Mouse (Mus musculus) heart, postnatal 36 days (tissue): Measurements from ENCODE around the gene Siglecf. TPM values are rescaled to one million over a fixed set of nuclear protein-coding genes. Genes with fewer than 3 reads are reported as not detected.

Experiments used
- DNase-seq, 2 experiments: peaks; one replicate each; pipeline ENCODE4 v3.0.0; 2021 to 2022
- intact Hi-C: fragments of 180-260 bp; cut with DNase I; formaldehyde crosslinking; loops from one replicate; pipeline ENCODE4 v1.15.1; 2025
- total RNA-seq, 2 experiments: library from RNA; stranded (reverse); gene quantifications; 2 replicates each; pipeline ENCODE4 v1.2.3; 2021

The Siglecf gene
- total RNA-seq, 2 experiments from 2014 or later = not detected

GRCm38 (mm10) chr7:43361442-43361841 is 10.3 kb downstream of the Siglecf start:
- DNase-seq = no peak
- intact Hi-C loops = no loop called here

GRCm38 (mm10) chr7:43362021-43362420 is 10.9 kb downstream of the Siglecf start:
- DNase-seq = no peak
- intact Hi-C loops = no loop called here

GRCm38 (mm10) chr7:43378226-43378625 is 27.1 kb downstream of the Siglecf start:
- intact Hi-C loops = no loop called here
- peak; percentile 19 to 20 for DNase-seq

- intact Hi-C loops = no loop called here
- peak in 1 of 2 experiments; percentile 2 for DNase-seq
Observed at GRCm38 (mm10) chr7:43392349-43393121, 41.4 kb downstream of the Siglecf start.

- intact Hi-C loops = no loop called here
- no peak for DNase-seq
Observed at GRCm38 (mm10) chr7:43399501-43399900, 48.4 kb downstream of the Siglecf start.

GRCm38 (mm10) chr7:43402718-43403117 is 51.6 kb downstream of the Siglecf start:
- intact Hi-C loops = no loop called here
- no peak for DNase-seq

GRCm38 (mm10) chr7:43407573-43407972 is 56.4 kb downstream of the Siglecf start:
- intact Hi-C loops = no loop called here
- DNase-seq = no peak

GRCm38 (mm10) chr7:43408131-43408553 is 57.0 kb downstream of the Siglecf start, which contains the start of gene Siglecg:
TSS of gene Siglecg (plus strand) at chr7:43408204.
- DNase-seq = no peak
- intact Hi-C loops = no loop called here

GRCm38 (mm10) chr7:43409084-43409483 is 57.9 kb downstream of the Siglecf start:
- DNase-seq = no peak
- intact Hi-C loops = no loop called here

Other genes with a start within 250 kb of the Siglecf start
- not detected for gene Zfp936, start 237.1 kb upstream of the Siglecf start, total RNA-seq
- 10 to 100 TPM; 15.0 to 17.2 TPM for gene Zfp715, start 38.0 kb upstream of the Siglecf start, total RNA-seq
- gene Siglecg, start 56.9 kb downstream of the Siglecf start, total RNA-seq = under 1 TPM; 0.22 to 0.51 TPM
- gene Lim2, start 76.3 kb downstream of the Siglecf start, total RNA-seq = not detected
- gene Nkg7, start 85.7 kb downstream of the Siglecf start, total RNA-seq = not detected
- not detected for gene Cldnd2, start 89.4 kb downstream of the Siglecf start, total RNA-seq
- gene Etfb, start 92.7 kb downstream of the Siglecf start, total RNA-seq = 1,000 to 10,000 TPM; 1,276 to 1,377 TPM
- under 1 TPM in 1 of 2 experiments, not detected in 1; 0.70 TPM for gene Gm45233, start 92.8 kb downstream of the Siglecf start, total RNA-seq
- 1 to 10 TPM; 2.0 to 2.5 TPM for gene Vsig10l, start 111.8 kb downstream of the Siglecf start, total RNA-seq
- gene Iglon5, start 138.7 kb downstream of the Siglecf start, total RNA-seq = under 1 TPM; 0.19 to 0.36 TPM
- not detected for gene 4931406B18Rik, start 154.6 kb downstream of the Siglecf start, total RNA-seq
- gene Cd33, start 193.1 kb downstream of the Siglecf start, total RNA-seq = 1 to 10 TPM; 3.8 to 4.4 TPM
- gene Zfp658, start 210.9 kb downstream of the Siglecf start, total RNA-seq = under 1 TPM; 0.87 to 0.94 TPM
- 1 to 10 TPM; 4.8 to 5.9 TPM for gene Zfp719, start 228.3 kb downstream of the Siglecf start, total RNA-seq